Mouse (Mus musculus) ES-Bruce4 (cell line): Measurements from ENCODE around the gene Actl10. TPM values are rescaled to one million over a fixed set of nuclear protein-coding genes. Genes with fewer than 3 reads are reported as not detected.

Source experiments
- H3K27ac ChIP-seq: 2 replicates; pipeline ENCODE4 v1.5.1; 2012; ENCODE audit warnings: low read length, inconsistent platforms; ENCODE audit not compliant: insufficient read depth
- H3K27me3 ChIP-seq: 2 replicates; pipeline ENCODE4 v1.6.1; 2012; ENCODE audit warnings: mild to moderate bottlenecking, low read length, inconsistent platforms; ENCODE audit not compliant: control insufficient read depth, poor library complexity, insufficient read depth, severe bottlenecking
- H3K36me3 ChIP-seq: 2 replicates; pipeline ENCODE4 v1.6.1; 2012; ENCODE audit warnings: inconsistent platforms, mild to moderate bottlenecking, low read length, moderate library complexity; ENCODE audit not compliant: control insufficient read depth, poor library complexity, insufficient read depth, severe bottlenecking
- H3K4me1 ChIP-seq: one replicate; pipeline ENCODE4 v1.8.1; 2011; ENCODE audit warnings: low read length; ENCODE audit not compliant: control insufficient read depth, insufficient read depth
- H3K4me3 ChIP-seq: 2 replicates; pipeline ENCODE4 v1.5.1; 2011; ENCODE audit warnings: low read depth, mild to moderate bottlenecking, low read length
- H3K9ac ChIP-seq: 2 replicates; pipeline ENCODE4 v1.6.1; 2012; ENCODE audit warnings: low read depth, mild to moderate bottlenecking, inconsistent platforms; ENCODE audit not compliant: poor library complexity, severe bottlenecking
- H3K9me3 ChIP-seq: replicated peaks from 2 replicates; pipeline ENCODE4 v1.6.1; 2012; ENCODE audit warnings: mild to moderate bottlenecking, low read length, inconsistent platforms; ENCODE audit not compliant: control insufficient read depth, poor library complexity, insufficient read depth, severe bottlenecking
- CTCF ChIP-seq: IDR thresholded peaks from one replicate; pipeline ENCODE4 v1.8.1; 2011; ENCODE audit warnings: low read depth, low read length
- EP300 ChIP-seq: IDR thresholded peaks from 2 replicates; pipeline ENCODE4 v1.6.1; 2011; ENCODE audit warnings: low read depth, low read length; ENCODE audit not compliant: insufficient read depth
- POLR2A ChIP-seq: IDR thresholded peaks from one replicate; pipeline ENCODE4 v1.8.1; 2011; ENCODE audit warnings: low read length; ENCODE audit not compliant: insufficient read depth
- polyA plus RNA-seq: library from polyadenylated mRNA; stranded (reverse); fragments of >200 nt; gene quantifications from 2 replicates; pipeline ENCODE4 v1.2.4, GENCODE M21; 2011; ENCODE audit warnings: low read depth; ENCODE audit not compliant: missing spikeins, insufficient read depth, insufficient read length

Gene Actl10
- not detected in 2 replicates for polyA plus RNA-seq

- Histone ChIP-seq H3K4me3 (peak within 1 kb of the TSS; percentile 59), H3K36me3 (no peaks in the 10 kb centered on the region), H3K4me1 (peaks cover 2% of the 10 kb centered on the region), H3K27me3 (peaks cover 2% of the 10 kb centered on the region; the same call in 1 of the 2 replicates), H3K9me3 (no peaks in the 10 kb centered on the region), H3K27ac (no peak within 1 kb of the TSS), H3K9ac (no peak within 1 kb of the TSS)
- no peak for TF ChIP-seq POLR2A
- no peak for TF ChIP-seq EP300
- no peak for TF ChIP-seq CTCF
Observed at GRCm38 (mm10) chr2:154551476-154551875, at the start of gene Actl10. Actl10 (plus strand) TSS chr2:154551776.

GRCm38 (mm10) chr2:154507076-154507475 is 44.5 kb upstream of the Actl10 start:
- no peak for TF ChIP-seq POLR2A
- no peak for TF ChIP-seq EP300
- no peak for TF ChIP-seq CTCF
- no peak overlapping the region for H3K27ac ChIP-seq
- H3K9ac ChIP-seq, result no peak overlapping the region
- peaks cover 76% of the 10 kb centered on the region for H3K36me3 ChIP-seq
- no peak overlapping the region for H3K4me3 ChIP-seq
- H3K9me3 ChIP-seq, result no peaks in the 10 kb centered on the region
- no peaks in the 10 kb centered on the region for H3K27me3 ChIP-seq
- H3K4me1 ChIP-seq, result no peaks in the 10 kb centered on the region

GRCm38 (mm10) chr2:154507566-154508283 is 43.9 kb upstream of the Actl10 start:
- H3K27ac ChIP-seq, result peak overlapping the region; percentile 49
- H3K4me3 ChIP-seq, result no peak overlapping the region
- peaks cover 76% of the 10 kb centered on the region for H3K36me3 ChIP-seq
- peak; percentile 31 for TF ChIP-seq CTCF
- TF ChIP-seq EP300, result 0 out of 2 replicates have a peak, but pooled peaks have one; percentile 20
- TF ChIP-seq POLR2A, result no peak
- H3K9ac ChIP-seq, result no peak overlapping the region
- H3K4me1 ChIP-seq, result no peaks in the 10 kb centered on the region
- no peaks in the 10 kb centered on the region for H3K27me3 ChIP-seq
- no peaks in the 10 kb centered on the region for H3K9me3 ChIP-seq

GRCm38 (mm10) chr2:154508450-154508849 is 43.1 kb upstream of the Actl10 start:
- H3K27me3 ChIP-seq, result no peaks in the 10 kb centered on the region
- H3K36me3 ChIP-seq, result peaks cover 76% of the 10 kb centered on the region
- no peaks in the 10 kb centered on the region for H3K4me1 ChIP-seq
- no peaks in the 10 kb centered on the region for H3K9me3 ChIP-seq
- no peak overlapping the region for H3K4me3 ChIP-seq
- H3K27ac ChIP-seq, result no peak overlapping the region
- no peak overlapping the region for H3K9ac ChIP-seq
- TF ChIP-seq EP300, result no peak
- no peak for TF ChIP-seq POLR2A
- no peak for TF ChIP-seq CTCF

GRCm38 (mm10) chr2:154510141-154510540 is 41.4 kb upstream of the Actl10 start:
- TF ChIP-seq EP300 (no peak), CTCF (no peak), POLR2A (no peak)
- no peaks in the 10 kb centered on the region for H3K9me3 ChIP-seq
- H3K27me3 ChIP-seq, result no peaks in the 10 kb centered on the region
- H3K9ac ChIP-seq, result no peak overlapping the region
- no peak overlapping the region for H3K27ac ChIP-seq
- peaks cover 70% of the 10 kb centered on the region for H3K36me3 ChIP-seq
- H3K4me1 ChIP-seq, result no peaks in the 10 kb centered on the region
- no peak overlapping the region for H3K4me3 ChIP-seq

GRCm38 (mm10) chr2:154516944-154517343 is 34.6 kb upstream of the Actl10 start:
- peaks cover 74% of the 10 kb centered on the region for H3K36me3 ChIP-seq
- TF ChIP-seq POLR2A (no peak), CTCF (no peak), EP300 (no peak)
- no peak overlapping the region for H3K27ac ChIP-seq
- no peaks in the 10 kb centered on the region for H3K27me3 ChIP-seq
- H3K9me3 ChIP-seq, result no peaks in the 10 kb centered on the region
- no peak overlapping the region for H3K9ac ChIP-seq
- no peaks in the 10 kb centered on the region for H3K4me1 ChIP-seq
- H3K4me3 ChIP-seq, result no peak overlapping the region
